Mouse (Mus musculus): Measurements from ENCODE around the gene Shank3.

The Shank3 gene

GRCm38 (mm10) chr15:89477091-89477491 lies 22.3 kb upstream of the Shank3 start, which contains the start of gene Arsa:
Gene Arsa, minus strand, starts transcription at chr15:89477425.
- DNase-seq (ENCODE audit: low read depth): no peak

- DNase-seq (ENCODE audit: low read depth): no peak
Measured at GRCm38 (mm10) chr15:89477806-89478205, 21.6 kb upstream of the Shank3 start.

GRCm38 (mm10) chr15:89478622-89479021 lies 20.8 kb upstream of the Shank3 start:
- DNase-seq (ENCODE audit: low read depth): no peak

- no peak for DNase-seq (ENCODE audit: low read depth)
Measured at GRCm38 (mm10) chr15:89480584-89480983, 18.8 kb upstream of the Shank3 start.

- no peak for DNase-seq (ENCODE audit: low read depth)
Measured at GRCm38 (mm10) chr15:89488182-89488581, 11.2 kb upstream of the Shank3 start.

- DNase-seq (ENCODE audit: low read depth): no peak
Measured at GRCm38 (mm10) chr15:89488611-89489117, 10.8 kb upstream of the Shank3 start.

- no peak for DNase-seq (ENCODE audit: low read depth)
Measured at GRCm38 (mm10) chr15:89494970-89495369, 4.5 kb upstream of the Shank3 start.

GRCm38 (mm10) chr15:89496131-89496530 lies 3.3 kb upstream of the Shank3 start:
- DNase-seq (ENCODE audit: low read depth): no peak

- DNase-seq (ENCODE audit: low read depth): no peak
Measured at GRCm38 (mm10) chr15:89496841-89497240, 2.6 kb upstream of the Shank3 start.

GRCm38 (mm10) chr15:89497391-89498048 lies 1.9 kb upstream of the Shank3 start:
- DNase-seq (ENCODE audit: low read depth): peak; percentile 53

- DNase-seq (ENCODE audit: low read depth): no peak
Measured at GRCm38 (mm10) chr15:89498049-89498960, 1.1 kb upstream of the Shank3 start.

- DNase-seq (ENCODE audit: low read depth): no peak
Measured at GRCm38 (mm10) chr15:89499784-89500220, 379 bp downstream of the Shank3 start.

GRCm38 (mm10) chr15:89500221-89500791 lies 883 bp downstream of the Shank3 start:
- no peak for DNase-seq (ENCODE audit: low read depth)

GRCm38 (mm10) chr15:89501321-89501720 lies 1.9 kb downstream of the Shank3 start:
- no peak for DNase-seq (ENCODE audit: low read depth)

- DNase-seq (ENCODE audit: low read depth): no peak
Measured at GRCm38 (mm10) chr15:89504838-89505237, 5.4 kb downstream of the Shank3 start.

GRCm38 (mm10) chr15:89507751-89508150 lies 8.3 kb downstream of the Shank3 start:
- DNase-seq (ENCODE audit: low read depth): no peak

- DNase-seq (ENCODE audit: low read depth): no peak
Measured at GRCm38 (mm10) chr15:89512679-89513078, 13.3 kb downstream of the Shank3 start.

- DNase-seq (ENCODE audit: low read depth): no peak
Measured at GRCm38 (mm10) chr15:89521951-89522350, 22.5 kb downstream of the Shank3 start.

GRCm38 (mm10) chr15:89522566-89523282 lies 23.3 kb downstream of the Shank3 start:
- no peak for DNase-seq (ENCODE audit: low read depth)

- no peak for DNase-seq (ENCODE audit: low read depth)
Measured at GRCm38 (mm10) chr15:89523283-89523832, 23.9 kb downstream of the Shank3 start.

GRCm38 (mm10) chr15:89524001-89524571 lies 24.7 kb downstream of the Shank3 start:
- no peak for DNase-seq (ENCODE audit: low read depth)
